Mouse (Mus musculus) CD8-positive naive resting alpha-beta T cell, adult 57 days (primary cell): ENCODE results near the gene Slc22a26. TPM values are rescaled to one million over a fixed set of nuclear protein-coding genes. Genes with fewer than 3 reads are reported as not detected.

Source experiments
- total RNA-seq: library from RNA; stranded (reverse); gene quantifications from one replicate; pipeline ENCODE4 v1.2.4, GENCODE M21; 2023

Gene Slc22a26
- not detected for total RNA-seq

DNA sequence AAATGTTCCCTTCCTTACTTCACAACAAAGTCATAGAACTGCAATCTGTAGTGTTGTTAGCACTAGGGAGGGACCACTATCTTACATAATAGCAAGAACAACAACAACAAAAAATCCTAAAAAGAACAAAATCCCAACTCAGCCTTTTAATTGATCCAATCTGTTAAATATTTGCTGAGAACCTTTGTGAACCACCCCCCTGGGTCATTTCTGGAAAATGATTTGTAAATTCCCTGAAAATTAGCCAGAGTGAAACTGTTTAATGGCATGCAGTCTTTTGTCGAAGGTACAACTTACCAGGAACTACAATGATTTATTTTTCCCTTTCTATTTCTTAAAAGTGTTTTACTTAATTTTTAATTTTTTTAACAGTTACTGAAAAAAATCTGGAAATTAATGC is at the start of gene Slc22a26:
TSS of gene Slc22a26 (minus strand) at position 97 of the 400 bp plus-strand sequence.

Other genes with a start within 250 kb of the Slc22a26 start
- gene Pla2g16, start 245.2 kb downstream of the Slc22a26 start, total RNA-seq: 20.4 TPM
- gene Lgals12, start 195.5 kb downstream of the Slc22a26 start, total RNA-seq: not detected
- gene Hrasls5, start 190.1 kb downstream of the Slc22a26 start, total RNA-seq: not detected
- gene Slc22a19, start 91.4 kb downstream of the Slc22a26 start, total RNA-seq: not detected
- gene Slc22a27, start 163.4 kb upstream of the Slc22a26 start, total RNA-seq: not detected